Mouse (Mus musculus) lung, adult 2 months (tissue): Measurements from ENCODE around the gene Cend1.

Source experiments
- CTCF ChIP-seq: fragments of 200-500 bp; IDR thresholded peaks from 2 replicates; pipeline ENCODE4 v1.5.1; 2011; ENCODE audit warnings: mild to moderate bottlenecking, low read length, control low read depth; ENCODE audit not compliant: insufficient read depth
- POLR2A ChIP-seq: fragments of 200-500 bp; IDR thresholded peaks from 2 replicates; pipeline ENCODE4 v1.6.1; 2011; ENCODE audit warnings: low read depth, mild to moderate bottlenecking, control low read depth, low read length, borderline replicate concordance; ENCODE audit errors: extremely low read depth

DNA sequence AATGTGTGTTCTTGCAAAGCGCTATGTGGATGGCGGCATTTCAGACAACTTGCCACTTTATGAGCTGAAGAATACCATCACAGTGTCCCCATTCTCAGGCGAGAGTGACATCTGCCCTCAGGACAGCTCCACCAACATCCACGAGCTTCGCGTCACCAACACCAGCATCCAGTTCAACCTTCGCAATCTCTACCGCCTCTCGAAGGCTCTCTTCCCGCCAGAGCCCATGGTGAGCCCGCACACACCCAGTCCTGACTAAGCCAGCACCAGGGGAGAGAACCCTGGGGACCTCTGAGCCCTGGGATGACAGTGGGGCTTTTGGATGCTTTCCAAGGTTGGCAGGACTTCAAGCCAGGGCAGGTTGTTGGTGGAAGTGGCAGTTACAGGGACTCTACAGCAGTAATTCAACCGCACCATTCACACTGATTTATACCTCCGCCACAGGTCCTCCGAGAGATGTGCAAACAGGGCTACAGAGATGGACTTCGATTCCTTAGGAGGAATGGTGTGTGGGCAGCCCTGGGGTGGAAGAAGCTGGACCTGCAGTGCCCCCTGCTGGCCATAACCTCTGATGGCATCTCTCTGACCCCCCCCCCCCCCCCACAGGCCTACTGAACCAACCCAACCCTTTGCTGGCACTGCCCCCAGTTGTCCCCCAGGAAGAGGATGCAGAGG, 28.8 kb upstream of the Cend1 start:
- TF ChIP-seq CTCF: peak; percentile 67
- no peak for TF ChIP-seq POLR2A
